Mouse (Mus musculus) CD4-positive, CD25-positive, alpha-beta regulatory T cell (primary cell): ENCODE data around the gene Ctsw. TPM values are rescaled to one million over a fixed set of nuclear protein-coding genes. Genes with fewer than 3 reads are reported as not detected.

Source experiments
- polyA plus RNA-seq: library from polyadenylated mRNA; unstranded; fragments of 100-300 nt; shearing (Covaris generic); gene quantifications from one replicate; pipeline ENCODE4 v1.2.1, GENCODE M21; 2017

Ctsw gene
- 225 TPM for polyA plus RNA-seq

DNA sequence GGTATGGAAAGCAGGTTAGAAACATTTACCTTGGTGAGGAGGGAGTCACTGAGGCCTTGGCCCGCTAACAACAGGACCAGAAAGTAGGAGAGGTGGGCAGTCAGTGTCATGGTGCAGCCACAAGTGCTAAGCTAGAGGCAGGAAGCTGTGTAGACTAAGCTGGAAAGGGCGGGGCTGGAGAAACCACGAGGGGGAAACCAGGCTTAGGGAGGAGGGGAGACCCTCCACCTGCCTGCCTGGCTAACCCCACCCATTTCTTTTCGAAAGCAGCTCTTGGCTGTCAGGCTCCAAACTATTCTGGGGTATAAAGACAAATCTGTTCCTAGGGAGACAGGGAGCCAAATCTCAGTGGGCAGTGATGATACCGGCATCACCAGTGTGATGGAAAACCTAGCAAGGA, at the start of gene Ctsw:
TSS of gene Ctsw (minus strand) at position 134 of the 400 bp plus-strand sequence.

DNA sequence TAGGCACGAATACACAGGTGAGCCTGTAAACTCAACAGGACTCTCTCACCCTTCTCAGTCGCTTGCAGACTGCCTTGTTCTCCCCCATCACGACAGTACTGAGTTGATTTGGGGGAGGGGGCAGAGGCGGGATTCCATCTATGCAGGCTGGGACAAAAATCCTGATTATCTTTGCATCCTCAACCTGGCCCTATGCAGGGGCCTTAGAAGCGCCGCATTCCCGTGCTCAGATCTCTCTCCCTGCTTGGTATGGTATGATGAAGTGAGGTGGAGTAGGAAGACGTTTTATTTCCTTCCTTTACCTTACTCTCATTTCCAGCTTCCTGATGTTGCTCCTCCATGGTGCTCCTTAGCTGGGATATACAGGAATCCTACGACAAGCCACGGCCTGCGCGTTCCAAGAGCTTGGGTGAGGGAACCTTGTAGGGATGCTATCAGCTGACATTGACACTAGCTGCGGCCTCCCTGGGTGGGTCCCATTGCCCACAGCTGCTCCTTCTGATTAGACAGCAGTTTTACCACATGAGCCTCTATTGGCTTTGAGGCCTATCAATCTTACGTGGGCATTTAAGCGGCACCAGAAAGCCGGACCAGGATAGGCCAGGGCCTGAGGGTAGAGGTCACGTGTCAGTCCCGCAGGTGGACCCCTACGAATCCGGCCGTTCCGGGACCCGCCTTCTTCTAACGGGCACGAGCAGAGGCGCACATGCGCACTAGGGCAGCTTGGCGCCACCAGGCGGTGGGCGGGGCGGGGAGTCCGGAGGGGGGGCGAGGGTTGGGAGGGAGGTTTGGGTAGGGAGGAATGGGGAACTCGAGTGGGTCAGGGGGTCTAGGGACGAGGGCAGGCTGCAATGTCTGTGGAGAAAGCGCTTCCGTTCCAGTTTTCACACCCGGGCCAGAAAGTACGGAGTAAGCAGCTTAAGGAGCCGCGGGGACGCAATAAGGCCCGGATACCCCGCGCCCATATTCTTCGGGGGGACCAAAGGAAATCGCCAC, 42.0 kb upstream of the Ctsw start, which contains the start of gene Snx32:
TSS of gene Snx32 (minus strand) at position 508 of the 996 bp plus-strand sequence.

DNA sequence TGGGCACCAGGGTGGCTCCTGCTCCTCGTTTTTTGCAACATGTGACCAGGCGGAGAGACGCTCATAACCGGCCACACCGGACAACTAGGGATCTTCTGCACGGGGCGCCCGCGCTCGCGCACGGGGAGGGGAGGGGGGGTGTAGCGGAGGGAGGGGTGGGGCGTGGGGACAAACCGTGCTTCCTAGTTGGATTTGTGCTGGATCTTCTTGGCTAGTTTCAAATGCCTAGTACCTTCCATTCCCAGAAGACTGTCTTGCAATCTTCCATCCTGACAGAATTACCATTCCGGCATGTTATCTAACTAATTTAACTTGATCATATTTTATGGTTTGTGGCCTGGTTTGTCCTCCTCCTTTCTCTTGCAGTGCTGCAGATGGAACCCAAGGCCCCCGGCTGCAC, 35.4 kb upstream of the Ctsw start, which contains the start of gene 1700020D05Rik:
TSS of gene 1700020D05Rik (minus strand) at position 101 of the 400 bp plus-strand sequence.

DNA sequence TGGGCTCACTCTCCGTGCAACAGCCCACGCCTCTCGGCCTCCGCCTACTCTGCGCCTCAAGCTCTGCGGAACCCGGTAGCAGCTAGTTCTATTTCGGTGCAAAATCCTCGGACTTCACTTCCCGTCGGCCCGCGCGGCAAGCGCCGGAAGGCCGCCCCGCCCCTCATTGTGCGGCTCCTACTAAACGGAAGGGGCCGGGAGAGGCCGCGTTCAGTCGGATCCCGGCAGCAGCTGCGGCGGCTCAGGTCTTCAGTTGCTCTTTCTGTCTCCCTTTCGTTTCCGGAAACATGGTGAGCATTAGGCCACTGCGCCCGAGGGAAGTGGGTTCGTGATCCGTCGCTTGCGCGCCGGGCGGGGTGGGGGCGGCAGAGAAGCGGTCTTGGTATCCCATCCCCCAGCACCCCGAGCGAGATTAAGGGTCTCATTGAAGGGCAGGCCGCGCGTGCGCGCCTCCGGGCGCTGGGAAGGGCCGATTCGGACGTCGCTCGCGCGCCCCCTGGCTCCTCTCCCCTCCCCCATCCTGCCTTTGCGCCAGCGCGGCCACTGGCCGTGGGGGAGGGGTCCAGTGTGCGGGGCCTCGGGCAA, 22.1 kb upstream of the Ctsw start, which contains the start of gene Cfl1:
TSS of gene Cfl1 (plus strand) at position 143 of the 585 bp plus-strand sequence.

DNA sequence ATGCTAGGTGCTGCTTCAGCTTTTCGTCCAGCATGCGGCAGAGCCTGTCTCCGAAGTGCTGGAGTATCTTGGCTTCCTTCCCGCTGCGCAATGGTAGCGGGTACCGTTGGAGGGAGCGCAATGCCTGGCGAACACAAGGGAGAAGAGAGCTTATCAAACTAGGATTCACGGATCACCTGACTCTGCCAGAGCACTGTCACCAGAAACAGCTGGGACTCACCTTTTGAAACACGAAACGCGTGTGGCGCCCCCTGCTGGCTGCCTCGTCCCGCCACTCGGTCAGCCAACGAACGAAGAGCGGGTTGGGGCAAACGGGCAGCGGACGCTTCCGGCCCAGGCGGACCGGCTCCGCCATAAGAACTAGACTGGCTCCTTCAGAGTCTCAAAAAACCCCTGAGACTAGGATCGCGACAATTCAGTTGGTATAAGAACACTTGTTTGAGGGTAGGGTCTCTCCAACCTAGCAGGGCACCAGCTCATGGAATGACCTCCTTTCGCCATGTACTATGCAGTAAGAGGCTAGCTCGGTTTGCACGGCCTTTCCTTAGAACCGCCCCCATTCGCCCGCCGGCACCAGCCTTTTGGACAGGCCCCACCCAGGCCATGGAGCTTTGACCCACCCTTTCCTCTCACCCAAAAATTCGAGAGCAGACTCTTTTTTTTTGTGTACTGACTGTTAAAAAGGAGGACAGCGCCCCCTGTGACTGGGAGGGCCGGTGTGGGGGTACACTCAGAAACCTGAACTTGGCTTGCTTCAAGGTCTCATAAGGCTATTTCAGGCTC, 19.7 kb upstream of the Ctsw start, which contains the start of gene Mus81:
TSS of gene Mus81 (minus strand) at position 635 of the 783 bp plus-strand sequence.

DNA sequence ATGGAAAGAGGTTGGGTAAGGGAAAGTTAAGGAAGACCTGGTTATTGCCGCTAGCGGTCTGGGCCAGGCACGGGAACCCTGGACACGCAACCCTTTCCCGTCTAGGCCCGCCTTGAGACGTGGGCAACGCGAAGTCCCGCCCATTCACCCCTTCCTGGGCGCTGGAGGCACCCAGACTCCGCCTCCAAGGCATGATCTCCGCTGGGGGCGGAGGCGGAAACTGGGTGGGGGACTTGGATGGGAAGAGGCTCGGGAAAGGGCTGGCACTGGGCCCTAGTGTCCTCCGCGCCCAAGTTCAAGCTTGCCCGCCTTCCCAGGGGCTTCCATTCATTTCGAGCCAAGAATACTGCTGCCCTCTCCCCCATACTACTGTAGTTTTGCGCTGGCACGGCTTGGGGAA, 5.4 kb upstream of the Ctsw start, which contains the start of gene Efemp2:
TSS of gene Efemp2 (plus strand) at position 235 of the 400 bp plus-strand sequence.

DNA sequence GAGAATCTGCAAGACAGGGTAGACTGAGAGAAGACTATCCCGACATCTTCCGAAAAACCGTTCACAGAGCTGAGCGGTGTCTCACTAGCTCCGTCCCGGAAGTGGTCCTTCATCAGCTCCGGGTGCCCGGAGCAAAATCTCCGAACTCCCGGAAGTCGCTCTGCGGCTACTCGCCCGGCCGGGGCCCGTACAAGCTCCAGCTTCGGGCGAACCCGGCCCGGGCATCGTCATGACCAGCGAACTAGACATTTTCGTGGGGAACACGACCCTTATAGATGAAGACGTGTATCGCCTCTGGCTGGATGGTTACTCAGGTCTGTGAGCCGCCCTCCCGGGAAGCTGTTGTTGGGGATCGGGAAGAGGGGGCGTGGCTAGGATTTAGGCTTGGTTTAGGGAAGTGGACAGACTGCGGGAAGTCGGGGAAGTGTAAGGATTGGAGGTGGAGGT, 7.8 kb downstream of the Ctsw start, which contains the start of gene Fibp:
TSS of gene Fibp (plus strand) at position 151 of the 447 bp plus-strand sequence.

DNA sequence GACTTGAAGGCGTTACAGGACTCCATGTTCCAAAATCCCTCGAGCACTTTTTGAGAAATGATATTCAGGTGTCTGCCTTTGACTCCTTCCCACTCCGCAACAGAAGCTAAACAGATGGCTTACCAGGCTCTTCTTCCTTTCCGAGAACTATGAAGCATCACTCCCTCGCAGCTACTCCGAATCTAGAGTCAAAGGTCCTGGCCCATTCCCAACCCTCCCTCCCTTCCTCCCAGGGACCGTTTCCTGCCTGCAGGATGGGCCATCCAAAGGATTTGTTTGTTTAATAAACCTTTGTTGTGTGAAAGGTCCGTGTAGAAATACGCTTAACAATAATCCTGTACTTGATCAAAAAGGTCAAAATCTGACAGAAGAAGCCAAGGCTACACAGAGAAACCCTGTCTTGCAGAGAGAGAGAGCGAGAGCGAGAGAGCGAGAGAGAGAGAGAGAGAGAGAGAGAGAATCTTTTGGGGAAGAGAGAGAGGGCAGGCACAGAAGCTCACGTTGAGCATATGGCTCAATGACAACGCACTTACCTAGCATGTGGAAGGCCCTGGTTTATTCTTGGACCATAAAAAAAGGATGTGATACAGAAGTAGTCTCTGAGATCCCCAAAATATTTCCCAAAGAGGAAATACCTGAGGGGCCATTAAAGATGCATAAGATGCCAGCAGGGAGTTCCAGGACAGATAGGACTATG, 10.4 kb downstream of the Ctsw start, which contains the start of gene Ccdc85b:
TSS of gene Ccdc85b (minus strand) at position 149 of the 697 bp plus-strand sequence.

DNA sequence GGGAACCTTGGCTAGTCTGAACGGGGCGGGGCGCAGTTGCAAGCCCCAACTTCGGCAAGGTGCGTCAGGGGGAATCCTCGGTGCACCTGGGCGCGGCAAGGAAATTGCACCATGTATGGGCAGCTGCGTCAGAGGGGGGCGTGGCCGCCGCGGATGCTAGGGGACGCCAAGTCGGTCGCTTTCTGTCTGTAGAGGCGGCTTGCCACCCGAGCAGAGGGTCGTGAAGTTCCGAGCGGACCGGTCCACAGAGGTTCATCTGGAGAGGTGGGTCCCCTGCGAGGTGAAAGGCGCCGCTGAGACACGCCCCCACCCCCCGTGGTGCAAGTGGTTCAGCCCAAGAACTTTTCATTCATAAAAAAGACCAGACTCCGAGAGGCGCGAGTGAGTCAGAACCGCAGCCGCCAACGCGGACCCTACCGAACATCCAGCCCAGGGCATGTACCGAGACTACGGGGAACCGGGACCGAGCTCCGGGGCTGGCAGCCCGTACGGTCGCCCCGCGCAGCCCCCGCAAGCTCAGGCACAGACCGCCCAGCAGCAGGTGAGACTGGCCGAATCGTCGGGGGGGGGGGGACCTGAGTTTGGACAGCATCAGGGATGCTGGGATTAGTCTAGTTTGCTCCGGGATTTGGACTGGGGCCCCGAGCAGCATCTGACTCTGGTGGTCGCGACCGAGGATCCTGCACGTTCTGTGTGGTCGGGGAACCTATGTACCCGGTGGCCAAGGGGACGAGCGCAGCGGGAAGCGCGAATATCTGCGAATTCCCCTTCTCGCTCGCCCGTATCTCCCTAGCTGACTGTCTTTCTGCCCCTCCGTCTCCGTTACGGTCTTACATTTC, 20.6 kb downstream of the Ctsw start, which contains the start of gene Fosl1:
TSS of gene Fosl1 (plus strand) at position 33 of the 839 bp plus-strand sequence.

DNA sequence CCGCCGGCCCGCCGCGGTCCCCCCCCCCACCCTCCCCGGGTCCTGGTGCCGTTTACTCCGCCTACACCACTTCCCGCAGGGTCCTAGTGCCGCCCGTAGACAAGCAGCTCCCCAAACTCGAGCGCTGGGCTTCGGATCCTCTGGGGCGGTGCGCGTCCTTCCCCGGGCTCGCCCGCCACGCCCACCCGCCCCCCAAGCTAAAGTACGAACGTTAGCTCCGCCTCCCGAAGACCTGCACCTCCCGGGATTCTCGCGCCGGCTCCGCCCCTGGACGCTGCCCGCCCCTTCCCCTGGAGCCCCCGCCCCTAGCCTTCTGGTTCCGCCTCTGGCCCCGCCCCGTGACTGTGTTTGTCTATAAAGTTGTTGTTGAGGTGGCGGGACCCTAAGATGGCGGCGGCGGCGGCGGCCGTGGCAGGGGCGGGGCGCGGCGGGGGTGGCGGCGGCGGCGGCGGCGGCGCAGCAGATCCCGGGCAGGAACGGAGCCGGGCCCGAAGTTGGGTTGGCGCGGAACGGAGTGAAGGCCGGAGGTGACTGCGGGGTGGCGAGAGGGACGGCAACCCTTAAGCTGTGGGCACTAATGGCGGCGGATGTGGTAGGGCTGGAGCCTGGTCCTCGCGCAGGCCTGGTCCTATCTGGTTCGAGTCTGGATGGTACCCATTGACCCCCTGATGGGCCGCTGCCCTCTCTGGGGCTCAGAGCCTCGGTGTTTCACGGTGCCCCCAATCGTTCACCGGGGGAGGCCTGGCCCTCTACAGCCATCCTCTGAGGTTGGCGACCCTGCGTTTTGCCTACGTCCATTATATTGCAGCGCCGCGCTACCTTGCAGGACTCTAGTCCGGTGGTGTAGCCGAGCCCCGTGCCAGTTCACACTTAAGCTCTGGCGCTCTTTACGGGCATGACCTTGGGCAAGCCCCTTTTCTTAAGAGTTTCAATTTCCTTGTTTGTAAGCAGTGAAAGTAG, 43.2 kb downstream of the Ctsw start, which contains the start of the genes Drap1 and AI837181:
TSS of gene Drap1 (minus strand) at position 198 of the 960 bp plus-strand sequence.
TSS of gene AI837181 (plus strand) at position 363 of the 960 bp plus-strand sequence.

Other genes starting within 250 kb of the Ctsw start
- 134 TPM for gene Pacs1, start 195.4 kb downstream of the Ctsw start, polyA plus RNA-seq
- 354 TPM for gene Sf3b2, start 173.1 kb downstream of the Ctsw start, polyA plus RNA-seq
- gene Gal3st3, start 170.2 kb downstream of the Ctsw start, polyA plus RNA-seq, result 0.20 TPM
- gene Catsper1, start 132.8 kb downstream of the Ctsw start, polyA plus RNA-seq, result not detected
- 0.91 TPM for gene Cst6, start 118.9 kb downstream of the Ctsw start, polyA plus RNA-seq
- 63.2 TPM for gene Eif1ad, start 101.8 kb downstream of the Ctsw start, polyA plus RNA-seq
- gene Banf1, start 101.3 kb downstream of the Ctsw start, polyA plus RNA-seq, result 304 TPM
- 213 TPM for gene Sart1, start 79.8 kb downstream of the Ctsw start, polyA plus RNA-seq
- gene Tsga10ip, start 66.0 kb downstream of the Ctsw start, polyA plus RNA-seq, result 0.85 TPM
- 225 TPM for gene Drap1, start 43.5 kb downstream of the Ctsw start, polyA plus RNA-seq
- gene AI837181, start 43.4 kb downstream of the Ctsw start, polyA plus RNA-seq, result 42.6 TPM
- not detected for gene Fosl1, start 21.0 kb downstream of the Ctsw start, polyA plus RNA-seq
- 12.2 TPM for gene Ccdc85b, start 10.6 kb downstream of the Ctsw start, polyA plus RNA-seq
- 166 TPM for gene Fibp, start 7.9 kb downstream of the Ctsw start, polyA plus RNA-seq
- 1.9 TPM for gene Efemp2, start 5.4 kb upstream of the Ctsw start, polyA plus RNA-seq
- 81.5 TPM for gene Mus81, start 19.9 kb upstream of the Ctsw start, polyA plus RNA-seq
- gene Cfl1, start 21.9 kb upstream of the Ctsw start, polyA plus RNA-seq, result 3,756 TPM
- gene 1700020D05Rik, start 35.3 kb upstream of the Ctsw start, polyA plus RNA-seq, result not detected
- gene Snx32, start 42.0 kb upstream of the Ctsw start, polyA plus RNA-seq, result 17.4 TPM
- gene Ovol1, start 92.1 kb upstream of the Ctsw start, polyA plus RNA-seq, result not detected
- gene Ap5b1, start 99.5 kb upstream of the Ctsw start, polyA plus RNA-seq, result 18.3 TPM
- 127 TPM for gene Rnaseh2c, start 133.4 kb upstream of the Ctsw start, polyA plus RNA-seq
- 56.1 TPM for gene Kat5, start 141.7 kb upstream of the Ctsw start, polyA plus RNA-seq
- 180 TPM for gene Rela, start 169.0 kb upstream of the Ctsw start, polyA plus RNA-seq
- 265 TPM for gene Sipa1, start 195.2 kb upstream of the Ctsw start, polyA plus RNA-seq
- 69.2 TPM for gene Map3k11, start 220.2 kb upstream of the Ctsw start, polyA plus RNA-seq
- 55.9 TPM for gene Pcnx3, start 220.4 kb upstream of the Ctsw start, polyA plus RNA-seq
- gene Kcnk7, start 235.9 kb upstream of the Ctsw start, polyA plus RNA-seq, result 1.5 TPM